Mouse (Mus musculus) megakaryocyte progenitor cell, adult 5-6 weeks (primary cell): Measurements from ENCODE around the gene Edem3. TPM values are rescaled to one million over a fixed set of nuclear protein-coding genes. Genes with fewer than 3 reads are reported as not detected.
A peak's percentile ranks its signal among the peaks of the same experiment; 100 is the strongest.
"Not testable (repeated sequence)": the region's sequence is repeated elsewhere in the genome, so short reads cannot be mapped to it uniquely, and the experiment has no call there.

Source experiments
- ATAC-seq: replicated peaks from 2 replicates; pipeline ENCODE4 v1.8.0; 2016; ENCODE audit warnings: mild to moderate bottlenecking, moderate TSS enrichment, inconsistent platforms; ENCODE audit not compliant: poor library complexity
- total RNA-seq, 2 experiments: library from RNA; stranded (forward) in 1 of 2; stranded (reverse) in 1 of 2; fragments of 157-497, 149-512 nt in 1 of 2; fragments of 200-1000 nt in 1 of 2; gene quantifications; 2 replicates each; pipeline versions ENCODE4 v1.2.3 to v1.2.4; 2015 to 2017

Edem3 gene
- total RNA-seq, 2 experiments from 2014 or later: 20.5 to 30.3 TPM

- ATAC-seq: not testable (repeated sequence)
These were observed 47.6 kb downstream of the Edem3 start for GRCm38 (mm10) chr1:151802795-151803194.

GRCm38 (mm10) chr1:151807286-151807685 lies 52.1 kb downstream of the Edem3 start:
- ATAC-seq: no peak

- no peak for ATAC-seq
These were observed 55.7 kb downstream of the Edem3 start for GRCm38 (mm10) chr1:151810628-151811421.

- ATAC-seq: no peak
These were observed 56.3 kb downstream of the Edem3 start for GRCm38 (mm10) chr1:151811456-151811855.

GRCm38 (mm10) chr1:151812004-151812712 lies 57.0 kb downstream of the Edem3 start:
- ATAC-seq: no peak

- ATAC-seq: no peak
These were observed 60.9 kb downstream of the Edem3 start for GRCm38 (mm10) chr1:151816051-151816450.

GRCm38 (mm10) chr1:151819190-151819589 lies 64.0 kb downstream of the Edem3 start:
- ATAC-seq: peak; percentile 83

- peak; percentile 60; the same call in 1 of the 2 replicates for ATAC-seq
These were observed 65.3 kb downstream of the Edem3 start for GRCm38 (mm10) chr1:151820457-151820856.

GRCm38 (mm10) chr1:151825065-151825464 lies 69.9 kb downstream of the Edem3 start:
- no peak for ATAC-seq

- ATAC-seq: no peak
These were observed 76.6 kb downstream of the Edem3 start for GRCm38 (mm10) chr1:151831791-151832190.

- no peak for ATAC-seq
These were observed 80.1 kb downstream of the Edem3 start for GRCm38 (mm10) chr1:151835261-151835660.

- not testable (repeated sequence) for ATAC-seq
These were observed 85.2 kb downstream of the Edem3 start for GRCm38 (mm10) chr1:151840345-151840744.

- ATAC-seq: no peak
These were observed 90.2 kb downstream of the Edem3 start for GRCm38 (mm10) chr1:151845252-151845832.

- no peak for ATAC-seq
These were observed 91.0 kb downstream of the Edem3 start for GRCm38 (mm10) chr1:151845926-151846782.

GRCm38 (mm10) chr1:151848286-151848685 lies 93.1 kb downstream of the Edem3 start:
- no peak for ATAC-seq

- no peak for ATAC-seq
These were observed 94.9 kb downstream of the Edem3 start for GRCm38 (mm10) chr1:151849993-151850608.

GRCm38 (mm10) chr1:151851051-151851848 lies 96.1 kb downstream of the Edem3 start:
- no peak for ATAC-seq

- no peak for ATAC-seq
These were observed 96.8 kb downstream of the Edem3 start for GRCm38 (mm10) chr1:151851976-151852375.

- ATAC-seq: no peak
These were observed 100.4 kb downstream of the Edem3 start for GRCm38 (mm10) chr1:151855561-151855960.

GRCm38 (mm10) chr1:151858474-151858873 lies 103.3 kb downstream of the Edem3 start:
- ATAC-seq: no peak
